8 mouse cellular contexts compared by ENCODE assay signal in genomic region chr1:192107352-192107751, GRCm38 (mm10). TPM values are rescaled to one million over a fixed set of nuclear protein-coding genes. Genes with fewer than 3 reads are reported as not detected.
A peak's percentile ranks its signal among the peaks of the same experiment; 100 is the strongest.
DNase-seq lines count a peak whose midpoint lies in the region; ATAC-seq and TF ChIP-seq lines count a peak whose summit lies in the region.

No protein-coding gene starts in this region.

- H3K27me3 ChIP-seq in spleen, adult 2 months (ENCODE audit: control insufficient read depth, insufficient read depth, low read length) = no peaks in the 10 kb centered on the region
- no peaks in the 10 kb centered on the region for H3K27me3 ChIP-seq in forebrain, postnatal 0 days (ENCODE audit: insufficient read depth, low read length)
- H3K27me3 ChIP-seq in liver, embryonic 11.5 days (replicated peaks; ENCODE audit: control insufficient read depth, insufficient read depth, low read length) = no peaks in the 10 kb centered on the region
- H3K27me3 ChIP-seq in splenic B cell, adult 2 months (ENCODE audit: control insufficient read depth, insufficient read depth, low read length, poor library complexity, severe bottlenecking) = no peaks in the 10 kb centered on the region

- H3K9ac ChIP-seq in forebrain, postnatal 0 days = no peak overlapping the region
- no peak overlapping the region for H3K9ac ChIP-seq in liver, embryonic 11.5 days (ENCODE audit: low read depth, low read length)

- H3K36me3 ChIP-seq in spleen, adult 2 months (ENCODE audit: control insufficient read depth, insufficient read depth, low read length) = peaks cover 5% of the 10 kb centered on the region
- H3K36me3 ChIP-seq in forebrain, postnatal 0 days (ENCODE audit: insufficient read depth) = peaks cover 27% of the 10 kb centered on the region
- H3K36me3 ChIP-seq in liver, embryonic 11.5 days (ENCODE audit: control insufficient read depth, insufficient read depth, low read length) = peaks cover 8% of the 10 kb centered on the region
- H3K36me3 ChIP-seq in splenic B cell, adult 2 months (ENCODE audit: control insufficient read depth, insufficient read depth, low read length, poor library complexity, severe bottlenecking) = no peaks in the 10 kb centered on the region

- ATAC-seq in forebrain, postnatal 0 days = peak; percentile 75
- peak; percentile 84 for ATAC-seq in liver, embryonic 11.5 days (replicated peaks; ENCODE audit: low FRiP score)

- no peak overlapping the region for H3K4me2 ChIP-seq in forebrain, postnatal 0 days (ENCODE audit: low read depth)
- no peak overlapping the region for H3K4me2 ChIP-seq in liver, embryonic 11.5 days

- no peak overlapping the region for H3K27ac ChIP-seq in spleen, adult 2 months (ENCODE audit: insufficient read depth, low read length)
- H3K27ac ChIP-seq in forebrain, postnatal 0 days (ENCODE audit: low read depth, low read length) = no peak overlapping the region
- peak overlapping the region; percentile 23; the same call in 1 of the 2 replicates for H3K27ac ChIP-seq in liver, embryonic 11.5 days (ENCODE audit: low read depth, low read length)

- peak; percentile 29 for DNase-seq in cerebellum, adult 9-10 months
- no peak for DNase-seq in cerebellum, adult 8-10 months
- peak; percentile 28 to 52 for DNase-seq in spleen, adult 2 months (ENCODE audit: low read depth in 1 of 2, low spot score in 2 of 2)
- no peak for DNase-seq in spleen, postnatal 4 days (ENCODE audit: low spot score in 2 of 2)
- DNase-seq in forebrain, postnatal 0 days = peak; percentile 31
- DNase-seq in liver, embryonic 11.5 days (ENCODE audit: low spot score) = no peak
- peak; percentile 69 for DNase-seq in splenic B cell, adult 2 months (ENCODE audit: low read depth, low spot score)
- no peak for DNase-seq in right cerebral cortex, postnatal 36 days (ENCODE audit: low spot score in 2 of 2)

- no peaks in the 10 kb centered on the region for H3K9me3 ChIP-seq in forebrain, postnatal 0 days (ENCODE audit: low read length)
- no peaks in the 10 kb centered on the region for H3K9me3 ChIP-seq in liver, embryonic 11.5 days (ENCODE audit: control insufficient read depth, low read length)

- H3K4me1 ChIP-seq in spleen, adult 2 months (ENCODE audit: control insufficient read depth, insufficient read depth, insufficient read length) = no peaks in the 10 kb centered on the region
- H3K4me1 ChIP-seq in forebrain, postnatal 0 days (ENCODE audit: insufficient read depth) = no peaks in the 10 kb centered on the region
- 0 out of 2 replicates have a peak, but pooled peaks cover 3% of the 10 kb centered on the region for H3K4me1 ChIP-seq in liver, embryonic 11.5 days (replicated peaks; ENCODE audit: control insufficient read depth, insufficient read depth, low read length)

- H3K4me3 ChIP-seq in spleen, adult 2 months (ENCODE audit: extremely low read depth, insufficient read depth, insufficient read length) = no peak overlapping the region
- H3K4me3 ChIP-seq in forebrain, postnatal 0 days (ENCODE audit: low read depth, low read length) = no peak overlapping the region
- H3K4me3 ChIP-seq in liver, embryonic 11.5 days (ENCODE audit: low read depth, low read length) = no peak overlapping the region

- TF ChIP-seq POLR2A in spleen, adult 2 months (IDR thresholded peaks at IDR 0.05; ENCODE audit: low read depth, low read length) = no peak

- peak; percentile 65; the same call in 1 of the 2 replicates for TF ChIP-seq CTCF in spleen, adult 2 months (IDR thresholded peaks at IDR 0.05; ENCODE audit: extremely low read depth, insufficient read depth, insufficient read length, insufficient replicate concordance)
- peak; percentile 72 for TF ChIP-seq CTCF in forebrain, postnatal 0 days (IDR thresholded peaks at IDR 0.05; ENCODE audit: low read depth)

- WGBS in spleen, adult 2 months = 11% methylated on average over 2 of the region's 2 CpGs
- 2% methylated on average over 2 of the region's 2 CpGs for WGBS in forebrain, postnatal 0 days
- 33% methylated on average over 2 of the region's 2 CpGs for WGBS in liver, embryonic 11.5 days

RNA-seq across cellular contexts. Expression of gene Traf5, which starts 15.0 kb away (rescaled TPM):
- 31.0 and 32.2 TPM in 2 replicates for polyA plus RNA-seq in spleen, adult 2 months (2012; rRNA removed)
- 2.0 and 4.3 TPM in 2 replicates for total RNA-seq in forebrain, postnatal 0 days (2014; rRNA removed)
- 1.2 and 1.5 TPM in 2 replicates for polyA plus RNA-seq in forebrain, postnatal 0 days (2015; fragmentation: Nextera tagmentation; extraction: Ambion mirVana)
- 10.6 and 15.5 TPM in 2 replicates for polyA plus RNA-seq in liver, embryonic 11.5 days (2014; fragmentation: Nextera tagmentation; extraction: Ambion mirVana)

RNA-seq across cellular contexts. Expression of gene Rcor3, which starts 30.5 kb away (rescaled TPM):
- 16.7 and 18.9 TPM in 2 replicates for polyA plus RNA-seq in spleen, adult 2 months (2012; rRNA removed)
- 30.7 and 32.6 TPM in 2 replicates for total RNA-seq in forebrain, postnatal 0 days (2014; rRNA removed)
- 35.3 and 48.0 TPM in 2 replicates for polyA plus RNA-seq in forebrain, postnatal 0 days (2015; fragmentation: Nextera tagmentation; extraction: Ambion mirVana)
- polyA plus RNA-seq in liver, embryonic 11.5 days (2014; fragmentation: Nextera tagmentation; extraction: Ambion mirVana) = 14.8 and 15.0 TPM in 2 replicates

Comparison
In these comparisons a context has a peak if more than half of its experiments do, and no peak if none do; other contexts are left out.
1. DNase-seq: peak in cerebellum, adult 9-10 months (single experiment), spleen, adult 2 months (2 of 2), forebrain, postnatal 0 days (single experiment) and splenic B cell, adult 2 months (single experiment); none in cerebellum, adult 8-10 months (single experiment), spleen, postnatal 4 days (0 of 2), liver, embryonic 11.5 days (single experiment) and right cerebral cortex, postnatal 36 days (0 of 2).